Mouse (Mus musculus) intestine, embryonic 14.5 days (tissue): ENCODE results near the gene Lyrm7. TPM values are rescaled to one million over a fixed set of nuclear protein-coding genes. Genes with fewer than 3 reads are reported as not detected.

Experiments
- ATAC-seq: fragments of 200-750 bp; cut with Nextera tagmentation; replicated peaks from 2 replicates; pipeline ENCODE4 v1.8.0; 2017; ENCODE audit warnings: low read depth, moderate number of reproducible peaks, moderate TSS enrichment, moderate library complexity; ENCODE audit not compliant: low FRiP score, low TSS enrichment
- DNase-seq: peaks from one replicate; pipeline ENCODE4 v3.0.0-alpha.2; 2018; ENCODE audit warnings: low spot score
- H3K27ac ChIP-seq: fragments of 300-500 bp; sonication (generic); 2 replicates; pipeline ENCODE4 v1.5.1; 2014; ENCODE audit warnings: low read depth, mild to moderate bottlenecking, control low read depth
- H3K27me3 ChIP-seq: fragments of 300-500 bp; sonication (generic); replicated peaks from 2 replicates; pipeline ENCODE4 v1.6.1; 2014; ENCODE audit warnings: low read length, control low read depth; ENCODE audit not compliant: control insufficient read depth, insufficient read depth
- H3K36me3 ChIP-seq: fragments of 300-500 bp; sonication (generic); 2 replicates; pipeline ENCODE4 v1.6.1; 2014; ENCODE audit warnings: low read length, control low read depth; ENCODE audit not compliant: control insufficient read depth, insufficient read depth
- H3K4me1 ChIP-seq: fragments of 300-500 bp; sonication (generic); replicated peaks from 2 replicates; pipeline ENCODE4 v1.6.1; 2014; ENCODE audit warnings: low read length, control low read depth, mixed read lengths; ENCODE audit not compliant: control insufficient read depth, insufficient read depth
- H3K4me2 ChIP-seq: fragments of 300-500 bp; sonication (generic); 2 replicates; pipeline ENCODE4 v1.6.1; 2014; ENCODE audit warnings: low read length
- H3K4me3 ChIP-seq: fragments of 300-500 bp; sonication (generic); 2 replicates; pipeline ENCODE4 v1.5.1; 2014; ENCODE audit warnings: low read depth, low read length, control low read depth, mixed read lengths
- H3K9ac ChIP-seq: fragments of 300-500 bp; sonication (generic); 2 replicates; pipeline ENCODE4 v1.6.1; 2014; ENCODE audit warnings: mild to moderate bottlenecking, low read length
- H3K9me3 ChIP-seq: fragments of 300-500 bp; sonication (generic); 2 replicates; pipeline ENCODE4 v1.6.1; 2016; ENCODE audit warnings: low read length, control low read depth; ENCODE audit not compliant: control insufficient read depth
- WGBS: fragments of 180-500 bp; shearing (Covaris S2); extraction: QIAGEN DNeasy Blood & Tissue Kit; methylation state at CpG from one replicate; pipeline ENCODE4 v1.1.7; 2014; 5-methylcytosine and 5-hydroxymethylcytosine counted together
- polyA plus RNA-seq: library from polyadenylated mRNA; unstranded; fragments of >200 nt; fragmentation: Nextera tagmentation; extraction: Ambion mirVana; gene quantifications from 2 replicates; pipeline ENCODE4 v1.2.1, GENCODE M21; 2014

Lyrm7 gene
- polyA plus RNA-seq, 1 experiment from 2014 or later: 8.0 TPM

DNA sequence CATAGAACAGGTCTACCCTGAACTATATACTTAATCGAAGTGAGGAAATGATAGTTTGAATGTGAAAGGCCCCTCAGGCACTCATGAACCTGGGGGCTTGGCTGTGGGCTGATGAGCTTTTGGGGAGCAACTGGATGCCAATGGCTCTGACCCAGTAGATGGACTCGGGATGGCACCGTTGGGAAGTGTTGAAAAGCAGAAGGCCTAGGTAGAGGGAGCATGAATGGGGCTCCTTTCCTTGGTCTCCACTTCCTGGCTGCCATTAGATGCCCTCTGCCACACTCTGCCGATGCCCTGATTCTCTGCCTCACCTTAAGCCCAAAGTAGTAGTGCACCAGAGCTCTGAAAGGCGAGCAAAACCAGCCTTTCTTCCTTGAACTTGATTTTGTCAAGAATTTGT, 15.3 kb upstream of the Lyrm7 start:
- H3K4me2 ChIP-seq: no peak overlapping the region
- no peak for DNase-seq
- no peak overlapping the region for H3K9ac ChIP-seq
- H3K9me3 ChIP-seq: no peaks in the 10 kb centered on the region
- no peak overlapping the region for H3K27ac ChIP-seq
- ATAC-seq: no peak
- H3K36me3 ChIP-seq: peaks cover 33% of the 10 kb centered on the region
- H3K4me3 ChIP-seq: no peak overlapping the region
- no peaks in the 10 kb centered on the region for H3K27me3 ChIP-seq
- H3K4me1 ChIP-seq: peaks cover 7% of the 10 kb centered on the region; the same call in 1 of the 2 replicates
- WGBS: 83% methylated on average over 5 of the region's 5 CpGs

GRCm38 (mm10) chr11:54871831-54872537, 11.3 kb upstream of the Lyrm7 start:
- WGBS: 78% methylated on average over 7 of the region's 7 CpGs
- Histone ChIP-seq H3K4me3 (no peak overlapping the region), H3K36me3 (peaks cover 61% of the 10 kb centered on the region), H3K9me3 (no peaks in the 10 kb centered on the region), H3K27ac (no peak overlapping the region), H3K9ac (no peak overlapping the region), H3K27me3 (no peaks in the 10 kb centered on the region), H3K4me2 (no peak overlapping the region), H3K4me1 (peaks cover 12% of the 10 kb centered on the region)
- DNase-seq (no peak), ATAC-seq (no peak)

GRCm38 (mm10) chr11:54869318-54869717, 8.6 kb upstream of the Lyrm7 start:
- no peak for ATAC-seq
- H3K4me1 ChIP-seq: peaks cover 14% of the 10 kb centered on the region
- H3K36me3 ChIP-seq: peaks cover 61% of the 10 kb centered on the region

GRCm38 (mm10) chr11:54868445-54868844, 7.7 kb upstream of the Lyrm7 start:
- peak overlapping the region; percentile 59 for H3K4me2 ChIP-seq

More at GRCm38 (mm10) chr11:54869318-54869717, 8.6 kb upstream of the Lyrm7 start:
- Histone ChIP-seq H3K4me3 (no peak overlapping the region), H3K27me3 (no peaks in the 10 kb centered on the region), H3K9ac (no peak overlapping the region), H3K27ac (no peak overlapping the region), H3K9me3 (no peaks in the 10 kb centered on the region), H3K4me2 (no peak overlapping the region)
- WGBS: 78% methylated on average over 3 of the region's 3 CpGs
- no peak for DNase-seq

GRCm38 (mm10) chr11:54867903-54868434, 7.3 kb upstream of the Lyrm7 start:
- WGBS: 85% methylated on average over 3 of the region's 3 CpGs

More at GRCm38 (mm10) chr11:54868445-54868844, 7.7 kb upstream of the Lyrm7 start:
- Histone ChIP-seq H3K9me3 (no peaks in the 10 kb centered on the region), H3K4me1 (peaks cover 14% of the 10 kb centered on the region), H3K36me3 (peaks cover 52% of the 10 kb centered on the region), H3K27me3 (no peaks in the 10 kb centered on the region), H3K4me3 (no peak overlapping the region), H3K27ac (no peak overlapping the region), H3K9ac (no peak overlapping the region)
- DNase-seq (no peak), ATAC-seq (no peak)
- 62% methylated on average over 2 of the region's 2 CpGs for WGBS

DNA sequence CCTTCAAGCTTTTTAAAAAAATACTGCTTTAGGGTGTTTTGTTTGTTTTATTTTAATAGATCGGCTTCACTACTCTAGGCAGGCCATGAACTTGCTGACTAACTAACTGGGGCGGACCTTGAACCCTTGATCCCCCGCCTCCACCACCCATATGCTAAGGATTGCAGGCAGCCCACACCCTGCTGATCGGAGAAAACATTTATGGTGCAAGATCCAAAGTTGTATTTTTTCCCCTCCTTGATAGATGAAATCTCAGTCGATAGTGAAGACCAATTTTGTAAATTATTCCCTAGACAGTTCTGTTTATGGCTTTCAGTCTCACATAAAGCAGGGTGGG, 6.3 kb upstream of the Lyrm7 start:
- Histone ChIP-seq H3K27ac (peak overlapping the region; percentile 83), H3K4me1 (peaks cover 14% of the 10 kb centered on the region), H3K36me3 (peaks cover 38% of the 10 kb centered on the region), H3K4me3 (peak overlapping the region; percentile 61), H3K4me2 (peak overlapping the region; percentile 59), H3K27me3 (no peaks in the 10 kb centered on the region), H3K9me3 (no peaks in the 10 kb centered on the region), H3K9ac (peak overlapping the region; percentile 90)
- WGBS: under 1% methylated on average over 5 of the region's 5 CpGs
- ATAC-seq: peak; percentile 65
- DNase-seq: no peak

More at GRCm38 (mm10) chr11:54867903-54868434, 7.3 kb upstream of the Lyrm7 start:
- DNase-seq: no peak
- peak overlapping the region; percentile 59 for H3K4me2 ChIP-seq
- H3K9me3 ChIP-seq: no peaks in the 10 kb centered on the region
- H3K4me3 ChIP-seq: peak overlapping the region; percentile 61
- peaks cover 14% of the 10 kb centered on the region for H3K4me1 ChIP-seq
- peaks cover 47% of the 10 kb centered on the region for H3K36me3 ChIP-seq
- 0 out of 2 replicates have a peak overlapping the region, but pooled peaks have one; percentile 90 for H3K9ac ChIP-seq
- no peak for ATAC-seq
- H3K27me3 ChIP-seq: no peaks in the 10 kb centered on the region
- no peak overlapping the region for H3K27ac ChIP-seq

- ATAC-seq (peak; percentile 78), DNase-seq (peak; percentile 96)
- H3K27ac ChIP-seq: peak within 1 kb of the TSS; percentile 83
- H3K4me1 ChIP-seq: peaks cover 14% of the 10 kb centered on the region
- under 1% methylated on average over 107 of the region's 107 CpGs for WGBS
- H3K27me3 ChIP-seq: no peaks in the 10 kb centered on the region
- H3K9me3 ChIP-seq: no peaks in the 10 kb centered on the region
- H3K4me3 ChIP-seq: peak within 1 kb of the TSS; percentile 61
- peaks cover 31% of the 10 kb centered on the region for H3K36me3 ChIP-seq
- peak within 1 kb of the TSS; percentile 90 for H3K9ac ChIP-seq
- peak within 1 kb of the TSS; percentile 59 for H3K4me2 ChIP-seq
These were observed 5.7 kb upstream of the Lyrm7 start, which contains the start of gene Hint1 for GRCm38 (mm10) chr11:54866119-54867048. Hint1 (plus strand) TSS chr11:54866383.

GRCm38 (mm10) chr11:54865330-54866085, 4.8 kb upstream of the Lyrm7 start:
- Histone ChIP-seq H3K4me3 (peak overlapping the region; percentile 61), H3K9ac (peak overlapping the region; percentile 90), H3K9me3 (no peaks in the 10 kb centered on the region), H3K27me3 (no peaks in the 10 kb centered on the region), H3K27ac (peak overlapping the region; percentile 83; the same call in 1 of the 2 replicates), H3K4me2 (peak overlapping the region; percentile 59), H3K36me3 (peaks cover 23% of the 10 kb centered on the region), H3K4me1 (peaks cover 14% of the 10 kb centered on the region)
- DNase-seq (no peak), ATAC-seq (no peak)
- WGBS: 73% methylated on average over 6 of the region's 6 CpGs
